Mouse (Mus musculus): ENCODE measurements at regions not wholly inside any gene's neighbourhood (a gene's known extent, or its start where the extent isn't known, plus 50 kb on each side); places are given as distances from the start of the nearest gene placed in this dataset.

DNA sequence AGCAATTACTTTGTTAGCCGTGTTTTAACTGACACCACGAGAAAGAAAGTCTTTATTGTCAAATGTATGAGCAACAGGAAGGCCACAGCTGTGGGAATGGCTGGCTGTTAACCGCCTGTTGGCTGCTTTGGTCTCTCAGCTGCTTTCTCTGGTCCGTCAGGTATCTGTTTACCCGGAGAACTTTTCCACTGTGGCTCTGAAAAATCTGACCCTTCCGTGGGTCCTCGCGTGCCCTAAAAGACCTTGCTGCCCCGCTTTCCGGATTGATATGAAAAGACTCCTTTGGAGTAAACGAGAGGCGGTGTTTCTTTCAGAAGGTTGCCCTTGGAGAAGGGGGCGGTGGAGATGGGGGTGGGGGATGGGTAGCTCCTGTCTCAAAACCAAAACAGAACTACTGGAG, 75.9 kb downstream of the Sox14 start:
- no peak for DNase-seq

DNA sequence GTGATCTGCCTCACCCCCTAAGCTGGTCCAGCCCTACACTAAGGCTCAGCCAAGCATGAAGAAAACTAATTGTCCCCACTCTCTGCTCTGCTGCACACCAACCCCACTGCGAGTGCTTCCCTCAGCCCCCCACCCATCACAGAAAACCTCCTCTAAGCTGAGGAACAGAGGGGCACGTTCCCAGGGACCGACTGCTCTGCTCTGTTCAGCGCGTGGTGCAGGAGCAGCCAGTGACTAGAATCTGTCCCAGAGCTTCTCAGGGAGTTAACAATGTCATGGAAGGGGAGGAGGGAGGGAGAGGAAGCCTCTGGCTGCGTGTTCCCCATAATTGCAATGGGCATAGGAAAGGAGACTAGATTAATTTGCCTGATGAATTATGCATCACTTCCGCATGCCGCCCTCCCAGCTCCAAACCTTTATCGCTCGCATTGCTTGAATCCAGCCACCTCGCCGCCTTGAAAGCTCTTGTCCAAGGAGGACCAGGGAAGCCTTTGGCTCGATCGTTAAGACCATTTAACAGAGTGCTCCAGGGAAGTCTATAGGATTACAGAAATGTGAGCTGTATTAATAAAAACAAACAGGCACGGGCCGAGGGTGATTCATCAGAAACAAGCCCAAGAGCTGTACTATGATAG, 76.5 kb downstream of the Sox14 start:
- no peak for DNase-seq

DNA sequence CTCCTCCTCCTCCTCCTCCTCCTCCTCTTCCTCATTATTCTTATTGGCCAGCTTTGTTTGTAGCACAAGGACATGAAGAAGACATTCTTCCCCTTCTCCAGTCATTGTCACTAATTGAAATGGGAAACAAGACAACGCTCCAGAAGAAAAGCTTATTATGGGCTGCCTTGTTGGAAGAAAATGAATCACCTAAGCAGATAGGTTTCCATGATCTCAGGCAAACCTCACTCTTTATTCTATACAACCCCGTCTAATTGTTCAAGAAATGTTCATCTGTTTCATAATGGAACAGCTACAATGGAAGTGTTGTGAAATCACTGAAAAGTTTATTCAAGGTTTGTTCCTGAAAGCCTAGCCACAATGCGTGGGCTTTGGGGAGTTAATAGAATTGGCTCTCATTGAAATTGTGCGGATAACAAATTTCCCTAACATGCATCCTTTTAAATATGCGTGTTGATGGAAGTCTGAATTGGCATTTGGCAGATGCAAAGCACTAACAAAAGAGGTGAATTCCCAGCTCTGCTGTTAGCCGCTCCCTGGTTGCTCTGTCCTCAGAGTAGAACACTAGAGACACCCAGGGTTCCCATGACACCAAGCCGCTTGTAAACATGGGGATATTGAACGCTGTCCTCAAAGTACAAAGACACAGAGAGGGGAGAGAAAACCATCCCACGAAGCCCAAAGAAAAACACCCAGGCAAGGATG, 78.8 kb downstream of the Sox14 start:
- DNase-seq = no peak

DNA sequence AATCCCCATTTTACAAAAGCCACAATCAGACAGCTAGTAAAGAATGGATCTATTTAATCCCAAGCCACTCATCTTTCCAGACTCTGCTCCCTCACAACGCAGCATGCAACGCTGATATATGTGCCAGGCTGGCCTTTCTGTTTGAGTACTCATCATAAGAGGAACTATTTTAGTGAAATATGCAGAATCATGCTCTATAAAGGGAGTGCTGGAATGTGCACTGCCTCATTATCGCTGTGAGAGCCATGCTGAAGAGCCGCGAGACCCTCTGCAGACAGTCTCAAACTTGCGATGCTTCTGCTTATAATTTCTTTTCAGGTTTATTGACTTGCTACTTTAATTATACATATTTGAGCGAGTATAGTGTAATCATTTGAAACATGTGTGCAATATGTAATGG, 75.6 kb upstream of the Cldn18 start:
- no peak for DNase-seq

DNA sequence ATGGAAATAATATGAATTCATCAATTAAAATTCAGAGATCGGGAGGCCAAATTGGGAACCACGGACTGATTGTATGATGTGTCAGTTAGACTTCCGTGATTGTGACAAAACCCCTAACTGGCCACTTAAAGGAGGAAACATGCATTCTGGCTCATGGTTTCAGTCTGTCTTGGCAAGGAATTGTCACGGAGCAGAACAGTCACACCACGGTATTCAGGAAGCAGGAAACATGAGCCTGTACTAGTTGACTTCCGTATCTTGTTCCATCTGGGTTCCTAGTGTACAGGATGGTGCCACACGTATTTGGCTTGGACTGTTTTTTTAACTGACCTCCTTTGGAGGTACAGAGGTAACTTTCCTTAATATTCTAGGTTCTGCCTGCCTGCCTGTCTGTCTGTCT, 69.8 kb upstream of the Cldn18 start:
- no peak for DNase-seq

DNA sequence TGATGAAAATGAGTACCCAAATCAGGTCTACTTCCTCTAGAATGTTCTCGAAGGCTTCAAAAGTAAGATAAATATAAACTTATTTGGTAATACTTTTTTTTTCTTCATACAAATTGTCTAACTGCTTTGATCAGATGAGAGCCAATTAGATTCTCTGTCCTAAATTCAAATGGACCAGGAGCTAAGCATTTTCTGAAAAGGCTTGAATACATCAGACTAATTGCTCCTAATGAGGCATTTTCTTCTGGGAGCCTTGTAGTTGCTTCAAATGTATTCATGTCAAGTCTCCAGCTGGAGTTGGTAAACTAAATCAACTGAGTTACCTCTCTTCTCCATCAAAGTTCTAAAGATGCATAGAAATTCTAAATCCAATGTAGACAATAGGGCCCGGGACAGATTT, 66.1 kb upstream of the Cldn18 start:
- DNase-seq = no peak

DNA sequence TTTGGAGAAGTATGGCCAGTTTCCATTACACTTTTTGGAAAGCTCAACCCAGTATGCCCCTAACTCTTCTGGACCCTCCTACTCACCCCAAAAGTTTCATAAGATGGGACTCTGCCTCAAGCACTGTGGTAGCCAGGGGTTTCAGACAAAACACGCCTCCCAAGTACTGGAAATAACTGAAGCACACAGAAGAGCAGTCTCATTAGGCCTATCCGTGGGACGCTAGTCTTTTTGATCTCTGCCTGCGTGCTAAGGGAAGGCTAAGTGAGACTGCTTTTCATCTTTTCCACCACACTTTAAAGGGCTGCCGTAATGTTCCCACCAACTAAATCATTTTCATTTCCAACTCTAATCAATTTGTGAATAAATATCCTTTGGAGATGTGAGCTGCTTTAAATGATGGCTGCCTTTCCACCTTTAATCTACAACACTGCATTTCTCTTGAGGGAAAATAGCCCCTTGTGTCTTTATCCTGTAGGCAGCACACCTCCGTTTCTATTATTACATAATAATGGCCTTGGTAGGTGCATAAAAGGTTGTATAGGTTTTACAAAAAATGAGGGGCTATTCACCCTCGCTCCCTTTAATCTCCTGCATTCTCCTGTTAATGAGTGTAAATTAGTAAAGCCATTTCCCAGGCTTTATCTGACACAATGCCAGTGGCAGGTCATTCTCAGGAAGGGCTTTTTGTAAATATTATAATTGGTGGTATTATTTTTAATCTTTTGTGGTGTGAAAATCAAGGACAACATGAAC, 65.5 kb upstream of the Cldn18 start:
- no peak for DNase-seq

DNA sequence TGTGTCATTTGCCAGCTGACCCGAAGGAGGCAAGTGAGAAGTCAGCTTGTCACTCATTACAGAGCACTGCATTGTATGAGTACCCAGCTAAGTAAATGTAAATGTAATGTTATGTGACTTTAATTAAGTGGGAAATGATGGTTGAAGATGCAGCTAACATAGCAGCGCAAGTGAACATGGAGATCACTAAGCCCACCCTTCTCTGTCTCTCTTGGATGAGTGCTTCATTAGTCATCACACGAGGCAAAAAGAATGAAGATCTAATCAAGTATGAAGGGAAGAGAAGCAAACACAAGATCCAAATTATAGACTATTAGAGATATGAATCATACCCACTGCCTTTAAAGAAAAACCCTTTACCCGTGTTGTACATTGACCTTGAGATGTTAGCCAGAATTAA, 61.8 kb upstream of the Cldn18 start:
- no peak for DNase-seq

DNA sequence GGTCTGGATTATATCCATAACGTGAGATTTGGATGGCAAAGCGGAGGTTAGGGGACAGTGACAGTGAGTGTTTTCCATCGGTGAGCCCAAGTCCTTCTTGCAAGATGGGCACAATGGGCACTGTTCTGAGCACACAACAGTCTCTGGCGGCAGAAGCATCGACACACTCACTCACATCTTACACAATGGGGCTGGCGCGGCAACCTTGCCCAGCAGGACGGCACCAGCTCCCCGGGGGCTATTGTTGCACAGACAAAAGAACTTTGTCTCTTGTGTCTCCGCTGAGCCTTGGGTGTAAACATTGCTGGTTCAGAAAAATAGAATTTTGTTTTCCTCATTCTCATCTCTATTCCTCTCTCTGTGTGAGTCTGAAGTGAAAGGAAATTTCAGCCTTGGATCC, 53.6 kb upstream of the Cldn18 start:
- DNase-seq = peak; percentile 27
